Mouse (Mus musculus): ENCODE data around the gene Gtdc1. TPM values are rescaled to one million over a fixed set of nuclear protein-coding genes. Genes with fewer than 3 reads are reported as not detected.

Gene Gtdc1
- total and polyA plus RNA-seq, 2 experiments from 2014 or later = 11.9 to 13.9 TPM

GRCm38 (mm10) chr2:44646398-44646797 lies 281.1 kb downstream of the Gtdc1 start:
- Histone ChIP-seq H3K9ac (replicated peaks; ENCODE audit: low read depth, low read length) (no peak overlapping the region), H3K27ac (ENCODE audit: low read depth) (no peak overlapping the region), H3K27me3 (ENCODE audit: control insufficient read depth, insufficient read depth, low read length) (no peaks in the 10 kb centered on the region), H3K4me1 (ENCODE audit: control insufficient read depth, insufficient read depth) (no peaks in the 10 kb centered on the region), H3K9me3 (replicated peaks; ENCODE audit: control insufficient read depth, low read length) (no peaks in the 10 kb centered on the region), H3K4me3 (ENCODE audit: low read depth, low read length) (no peak overlapping the region), H3K4me2 (ENCODE audit: low read depth, low read length) (no peak overlapping the region), H3K36me3 (replicated peaks; ENCODE audit: control insufficient read depth, insufficient read depth, low read length) (no peaks in the 10 kb centered on the region)
- no peak for DNase-seq (ENCODE audit: low spot score)
- TF ChIP-seq CTCF (IDR thresholded peaks at IDR 0.05; ENCODE audit: low read depth) (no peak), EP300 (IDR thresholded peaks at IDR 0.05; ENCODE audit: low read depth) (no peak)
- 83% methylated on average over 6 of the region's 6 CpGs for WGBS
- no peak for ATAC-seq (ENCODE audit: insufficient read depth, low read depth)

GRCm38 (mm10) chr2:44639370-44639769 lies 288.1 kb downstream of the Gtdc1 start:
- no peaks in the 10 kb centered on the region for H3K36me3 ChIP-seq (replicated peaks; ENCODE audit: control insufficient read depth, insufficient read depth, low read length)
- H3K4me3 ChIP-seq (ENCODE audit: low read depth, low read length) = no peak overlapping the region
- H3K9ac ChIP-seq (replicated peaks; ENCODE audit: low read depth, low read length) = no peak overlapping the region
- no peak overlapping the region for H3K4me2 ChIP-seq (ENCODE audit: low read depth, low read length)
- no peaks in the 10 kb centered on the region for H3K9me3 ChIP-seq (replicated peaks; ENCODE audit: control insufficient read depth, low read length)
- 48% methylated on average over 2 of the region's 2 CpGs for WGBS
- TF ChIP-seq EP300 (IDR thresholded peaks at IDR 0.05; ENCODE audit: low read depth) = no peak
- no peak for TF ChIP-seq CTCF (IDR thresholded peaks at IDR 0.05; ENCODE audit: low read depth)
- no peaks in the 10 kb centered on the region for H3K4me1 ChIP-seq (ENCODE audit: control insufficient read depth, insufficient read depth)
- ATAC-seq (ENCODE audit: insufficient read depth, low read depth) (no peak), DNase-seq (ENCODE audit: low spot score) (no peak)
- no peaks in the 10 kb centered on the region for H3K27me3 ChIP-seq (ENCODE audit: control insufficient read depth, insufficient read depth, low read length)
- H3K27ac ChIP-seq (ENCODE audit: low read depth) = no peak overlapping the region

GRCm38 (mm10) chr2:44638157-44638556 lies 289.3 kb downstream of the Gtdc1 start:
- Histone ChIP-seq H3K27me3 (ENCODE audit: control insufficient read depth, insufficient read depth, low read length) (no peaks in the 10 kb centered on the region), H3K4me3 (ENCODE audit: low read depth, low read length) (no peak overlapping the region), H3K4me1 (ENCODE audit: control insufficient read depth, insufficient read depth) (no peaks in the 10 kb centered on the region), H3K27ac (ENCODE audit: low read depth) (no peak overlapping the region), H3K4me2 (ENCODE audit: low read depth, low read length) (no peak overlapping the region), H3K36me3 (replicated peaks; ENCODE audit: control insufficient read depth, insufficient read depth, low read length) (no peaks in the 10 kb centered on the region), H3K9me3 (replicated peaks; ENCODE audit: control insufficient read depth, low read length) (no peaks in the 10 kb centered on the region), H3K9ac (replicated peaks; ENCODE audit: low read depth, low read length) (no peak overlapping the region)
- ATAC-seq (ENCODE audit: insufficient read depth, low read depth) (no peak), DNase-seq (ENCODE audit: low spot score) (no peak)
- 79% methylated on average over 4 of the region's 4 CpGs for WGBS
- TF ChIP-seq EP300 (IDR thresholded peaks at IDR 0.05; ENCODE audit: low read depth) (no peak), CTCF (IDR thresholded peaks at IDR 0.05; ENCODE audit: low read depth) (no peak)

- Histone ChIP-seq H3K4me3 (ENCODE audit: low read depth, low read length) (no peak overlapping the region), H3K36me3 (replicated peaks; ENCODE audit: control insufficient read depth, insufficient read depth, low read length) (no peaks in the 10 kb centered on the region), H3K9ac (replicated peaks; ENCODE audit: low read depth, low read length) (no peak overlapping the region), H3K9me3 (replicated peaks; ENCODE audit: control insufficient read depth, low read length) (no peaks in the 10 kb centered on the region), H3K4me1 (ENCODE audit: control insufficient read depth, insufficient read depth) (no peaks in the 10 kb centered on the region), H3K27ac (ENCODE audit: low read depth) (no peak overlapping the region), H3K4me2 (ENCODE audit: low read depth, low read length) (no peak overlapping the region), H3K27me3 (ENCODE audit: control insufficient read depth, insufficient read depth, low read length) (no peaks in the 10 kb centered on the region)
- TF ChIP-seq EP300 (IDR thresholded peaks at IDR 0.05; ENCODE audit: low read depth) = no peak
- TF ChIP-seq CTCF (IDR thresholded peaks at IDR 0.05; ENCODE audit: low read depth) = no peak
- DNase-seq (ENCODE audit: low spot score) = no peak
- WGBS = 87% methylated on average over 8 of the region's 8 CpGs
- no peak for ATAC-seq (ENCODE audit: insufficient read depth, low read depth)
Observed at GRCm38 (mm10) chr2:44633971-44634370, 293.5 kb downstream of the Gtdc1 start.

- H3K27ac ChIP-seq (ENCODE audit: low read depth) = no peak overlapping the region
- no peak for ATAC-seq (ENCODE audit: insufficient read depth, low read depth)
- H3K9ac ChIP-seq (replicated peaks; ENCODE audit: low read depth, low read length) = no peak overlapping the region
- DNase-seq (ENCODE audit: low spot score) = no peak
- H3K9me3 ChIP-seq (replicated peaks; ENCODE audit: control insufficient read depth, low read length) = no peaks in the 10 kb centered on the region
- TF ChIP-seq CTCF (IDR thresholded peaks at IDR 0.05; ENCODE audit: low read depth) = no peak
- no peak for TF ChIP-seq EP300 (IDR thresholded peaks at IDR 0.05; ENCODE audit: low read depth)
- no peaks in the 10 kb centered on the region for H3K4me1 ChIP-seq (ENCODE audit: control insufficient read depth, insufficient read depth)
- no peak overlapping the region for H3K4me3 ChIP-seq (ENCODE audit: low read depth, low read length)
- no peak overlapping the region for H3K4me2 ChIP-seq (ENCODE audit: low read depth, low read length)
- H3K36me3 ChIP-seq (replicated peaks; ENCODE audit: control insufficient read depth, insufficient read depth, low read length) = no peaks in the 10 kb centered on the region
- WGBS = 91% methylated on average over 5 of the region's 5 CpGs
- no peaks in the 10 kb centered on the region for H3K27me3 ChIP-seq (ENCODE audit: control insufficient read depth, insufficient read depth, low read length)
Observed at GRCm38 (mm10) chr2:44633064-44633463, 294.4 kb downstream of the Gtdc1 start.

- TF ChIP-seq CTCF (IDR thresholded peaks at IDR 0.05; ENCODE audit: low read depth) (no peak), EP300 (IDR thresholded peaks at IDR 0.05; ENCODE audit: low read depth) (no peak)
- DNase-seq (ENCODE audit: low spot score) (no peak), ATAC-seq (ENCODE audit: insufficient read depth, low read depth) (no peak)
- Histone ChIP-seq H3K27me3 (ENCODE audit: control insufficient read depth, insufficient read depth, low read length) (no peaks in the 10 kb centered on the region), H3K4me1 (ENCODE audit: control insufficient read depth, insufficient read depth) (no peaks in the 10 kb centered on the region), H3K9ac (replicated peaks; ENCODE audit: low read depth, low read length) (no peak overlapping the region), H3K9me3 (replicated peaks; ENCODE audit: control insufficient read depth, low read length) (no peaks in the 10 kb centered on the region), H3K4me2 (ENCODE audit: low read depth, low read length) (no peak overlapping the region), H3K36me3 (replicated peaks; ENCODE audit: control insufficient read depth, insufficient read depth, low read length) (no peaks in the 10 kb centered on the region), H3K27ac (ENCODE audit: low read depth) (no peak overlapping the region), H3K4me3 (ENCODE audit: low read depth, low read length) (no peak overlapping the region)
- 86% methylated on average over 10 of the region's 10 CpGs for WGBS
Observed at GRCm38 (mm10) chr2:44632584-44632983, 294.9 kb downstream of the Gtdc1 start.

All from heart, postnatal 0 days (tissue).